Mouse (Mus musculus) intestine, embryonic 14.5 days (tissue): ENCODE measurements around the gene Apobec3. TPM values are rescaled to one million over a fixed set of nuclear protein-coding genes. Genes with fewer than 3 reads are reported as not detected.

Experiments
- ATAC-seq: fragments of 200-750 bp; cut with Nextera tagmentation; replicated peaks from 2 replicates; pipeline ENCODE4 v1.8.0; 2017; ENCODE audit warnings: low read depth, moderate number of reproducible peaks, moderate TSS enrichment, moderate library complexity; ENCODE audit not compliant: low FRiP score, low TSS enrichment
- DNase-seq: peaks from one replicate; pipeline ENCODE4 v3.0.0-alpha.2; 2018; ENCODE audit warnings: low spot score
- H3K27ac ChIP-seq: fragments of 300-500 bp; sonication (generic); 2 replicates; pipeline ENCODE4 v1.5.1; 2014; ENCODE audit warnings: low read depth, mild to moderate bottlenecking, control low read depth
- H3K27me3 ChIP-seq: fragments of 300-500 bp; sonication (generic); replicated peaks from 2 replicates; pipeline ENCODE4 v1.6.1; 2014; ENCODE audit warnings: low read length, control low read depth; ENCODE audit not compliant: control insufficient read depth, insufficient read depth
- H3K36me3 ChIP-seq: fragments of 300-500 bp; sonication (generic); 2 replicates; pipeline ENCODE4 v1.6.1; 2014; ENCODE audit warnings: low read length, control low read depth; ENCODE audit not compliant: control insufficient read depth, insufficient read depth
- H3K4me1 ChIP-seq: fragments of 300-500 bp; sonication (generic); replicated peaks from 2 replicates; pipeline ENCODE4 v1.6.1; 2014; ENCODE audit warnings: low read length, control low read depth, mixed read lengths; ENCODE audit not compliant: control insufficient read depth, insufficient read depth
- H3K4me2 ChIP-seq: fragments of 300-500 bp; sonication (generic); 2 replicates; pipeline ENCODE4 v1.6.1; 2014; ENCODE audit warnings: low read length
- H3K4me3 ChIP-seq: fragments of 300-500 bp; sonication (generic); 2 replicates; pipeline ENCODE4 v1.5.1; 2014; ENCODE audit warnings: low read depth, low read length, control low read depth, mixed read lengths
- H3K9ac ChIP-seq: fragments of 300-500 bp; sonication (generic); 2 replicates; pipeline ENCODE4 v1.6.1; 2014; ENCODE audit warnings: mild to moderate bottlenecking, low read length
- H3K9me3 ChIP-seq: fragments of 300-500 bp; sonication (generic); 2 replicates; pipeline ENCODE4 v1.6.1; 2016; ENCODE audit warnings: low read length, control low read depth; ENCODE audit not compliant: control insufficient read depth
- WGBS: fragments of 180-500 bp; shearing (Covaris S2); extraction: QIAGEN DNeasy Blood & Tissue Kit; methylation state at CpG from one replicate; pipeline ENCODE4 v1.1.7; 2014; 5-methylcytosine and 5-hydroxymethylcytosine counted together
- polyA plus RNA-seq: library from polyadenylated mRNA; unstranded; fragments of >200 nt; fragmentation: Nextera tagmentation; extraction: Ambion mirVana; gene quantifications from 2 replicates; pipeline ENCODE4 v1.2.1, GENCODE M21; 2014

The Apobec3 gene
- polyA plus RNA-seq, 1 experiment from 2014 or later = 11.3 TPM

DNA sequence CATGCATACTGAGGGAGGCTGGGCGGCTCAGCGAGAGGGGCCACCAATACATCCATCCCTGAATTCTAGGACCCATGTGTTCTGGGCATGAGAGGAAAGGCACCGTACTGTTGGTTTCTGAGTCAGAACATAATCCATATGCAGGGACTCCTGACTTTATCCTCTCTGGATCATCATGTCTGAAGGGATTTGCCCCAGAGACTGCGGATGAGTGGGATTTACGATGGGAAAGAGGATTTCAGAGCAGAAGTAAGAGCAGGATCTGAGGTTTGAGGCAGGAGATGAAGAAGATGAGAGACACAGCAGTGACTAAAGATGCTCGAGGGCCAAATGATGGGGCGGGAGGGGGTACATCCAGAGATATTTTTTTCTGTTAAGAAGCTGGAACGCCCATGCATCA, 17.9 kb upstream of the Apobec3 start:
- no peak for DNase-seq
- no peak overlapping the region for H3K4me3 ChIP-seq
- H3K36me3 ChIP-seq = no peaks in the 10 kb centered on the region
- no peak overlapping the region for H3K27ac ChIP-seq
- 0 out of 2 replicates have a peak, but pooled peaks cover 5% of the 10 kb centered on the region for H3K9me3 ChIP-seq
- no peak overlapping the region for H3K4me2 ChIP-seq
- H3K9ac ChIP-seq = no peak overlapping the region
- peaks cover 2% of the 10 kb centered on the region; the same call in 1 of the 2 replicates for H3K4me1 ChIP-seq
- no peak for ATAC-seq
- WGBS = 88% methylated on average over 8 of the region's 8 CpGs
- H3K27me3 ChIP-seq = no peaks in the 10 kb centered on the region

DNA sequence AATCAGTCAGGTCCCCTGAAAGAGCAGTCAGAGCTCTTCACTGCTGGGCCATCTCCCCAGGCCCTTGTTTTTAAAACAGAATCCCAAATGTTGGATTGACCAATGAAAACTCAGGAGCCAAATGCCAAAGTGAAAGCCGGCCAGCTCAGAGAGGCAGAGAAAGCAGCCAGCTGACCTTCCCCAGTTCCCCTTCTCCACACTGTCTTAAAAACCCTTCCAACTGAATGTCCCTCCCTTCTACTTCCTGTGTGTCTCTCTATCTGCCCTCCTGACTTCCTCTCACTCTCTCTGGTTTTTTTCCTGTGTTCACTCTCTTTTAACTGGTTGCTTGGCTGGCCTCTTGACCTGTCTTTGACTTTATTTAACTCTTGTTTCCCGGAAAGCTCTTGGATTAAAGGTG, 17.5 kb upstream of the Apobec3 start:
- H3K27ac ChIP-seq = no peak overlapping the region
- WGBS = 55% methylated on average over 2 of the region's 2 CpGs
- H3K4me3 ChIP-seq = no peak overlapping the region
- no peak overlapping the region for H3K4me2 ChIP-seq
- H3K36me3 ChIP-seq = no peaks in the 10 kb centered on the region
- no peak for DNase-seq
- no peak for ATAC-seq
- peaks cover 6% of the 10 kb centered on the region; the same call in 1 of the 2 replicates for H3K4me1 ChIP-seq
- H3K27me3 ChIP-seq = no peaks in the 10 kb centered on the region
- 0 out of 2 replicates have a peak, but pooled peaks cover 5% of the 10 kb centered on the region for H3K9me3 ChIP-seq
- H3K9ac ChIP-seq = no peak overlapping the region

DNA sequence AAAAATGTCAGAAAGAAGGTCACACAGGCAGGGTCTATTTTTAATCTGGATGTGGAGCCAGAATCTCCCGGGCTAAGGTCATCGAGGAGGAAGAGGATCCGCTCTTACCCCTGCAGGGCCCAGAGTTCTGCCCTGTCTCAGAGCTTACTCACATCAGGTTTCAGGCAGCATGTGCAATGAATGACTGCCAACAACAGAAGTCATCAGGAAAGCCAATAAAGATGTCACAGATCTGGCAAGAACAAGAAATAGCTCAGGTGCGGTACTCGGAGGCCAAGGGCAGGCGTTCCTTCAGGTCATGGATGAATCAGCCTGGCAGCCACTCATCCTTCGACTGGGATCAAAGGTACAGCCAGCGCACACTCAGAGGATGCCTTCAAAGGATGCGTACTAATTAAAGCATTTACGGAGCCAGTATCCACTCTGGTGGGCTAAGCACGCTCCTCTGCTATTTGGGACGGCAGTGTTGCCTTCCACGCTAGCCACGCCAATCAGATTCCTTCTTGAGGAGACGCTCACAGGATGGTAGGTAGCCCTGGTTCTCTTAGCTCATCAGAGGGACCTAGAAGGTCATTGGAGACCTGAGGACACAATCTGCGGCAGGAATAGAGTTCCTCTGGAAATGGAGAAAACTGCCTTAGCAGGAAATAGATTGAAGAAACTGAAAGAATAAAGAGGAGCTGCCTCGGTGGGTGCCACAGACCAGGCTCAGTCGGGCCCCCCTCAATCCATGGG, 16.0 kb upstream of the Apobec3 start:
- Histone ChIP-seq H3K27me3 (no peaks in the 10 kb centered on the region), H3K27ac (no peak overlapping the region), H3K4me3 (no peak overlapping the region), H3K36me3 (no peaks in the 10 kb centered on the region), H3K4me2 (no peak overlapping the region), H3K9ac (no peak overlapping the region), H3K9me3 (no peaks in the 10 kb centered on the region), H3K4me1 (peaks cover 15% of the 10 kb centered on the region; the same call in 1 of the 2 replicates)
- ATAC-seq (no peak), DNase-seq (no peak)
- WGBS = 82% methylated on average over 18 of the region's 18 CpGs

DNA sequence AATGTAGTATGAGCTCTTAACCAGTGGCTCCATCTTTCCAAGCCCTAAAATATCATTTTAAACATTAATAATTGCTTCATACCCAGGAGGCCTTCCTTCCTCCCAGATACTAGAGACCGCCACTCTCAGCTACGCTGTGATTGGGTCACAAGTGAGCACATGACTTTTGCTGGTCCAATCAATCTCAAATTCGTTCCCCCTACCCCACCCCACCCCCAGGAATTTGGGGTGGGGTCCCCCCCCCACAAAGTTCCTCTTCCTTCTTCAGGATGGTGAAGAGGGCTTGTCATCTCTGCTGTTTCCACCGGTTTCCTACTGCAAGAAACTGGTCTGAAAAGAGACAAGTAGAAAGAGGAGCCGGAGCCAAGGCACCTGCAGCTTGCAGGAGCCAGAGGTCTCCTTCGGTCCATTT, 12.7 kb upstream of the Apobec3 start:
- H3K27ac ChIP-seq = peak overlapping the region; percentile 69
- H3K9ac ChIP-seq = no peak overlapping the region
- peak overlapping the region; percentile 24; the same call in 1 of the 2 replicates for H3K4me2 ChIP-seq
- H3K4me1 ChIP-seq = peaks cover 19% of the 10 kb centered on the region; the same call in 1 of the 2 replicates
- H3K4me3 ChIP-seq = no peak overlapping the region
- DNase-seq = no peak
- WGBS = 69% methylated on average over 6 of the region's 6 CpGs
- ATAC-seq = 0 out of 2 replicates have a peak, but pooled peaks have one; percentile 32
- H3K9me3 ChIP-seq = no peaks in the 10 kb centered on the region
- no peaks in the 10 kb centered on the region for H3K36me3 ChIP-seq
- H3K27me3 ChIP-seq = 0 out of 2 replicates have a peak, but pooled peaks cover 3% of the 10 kb centered on the region

DNA sequence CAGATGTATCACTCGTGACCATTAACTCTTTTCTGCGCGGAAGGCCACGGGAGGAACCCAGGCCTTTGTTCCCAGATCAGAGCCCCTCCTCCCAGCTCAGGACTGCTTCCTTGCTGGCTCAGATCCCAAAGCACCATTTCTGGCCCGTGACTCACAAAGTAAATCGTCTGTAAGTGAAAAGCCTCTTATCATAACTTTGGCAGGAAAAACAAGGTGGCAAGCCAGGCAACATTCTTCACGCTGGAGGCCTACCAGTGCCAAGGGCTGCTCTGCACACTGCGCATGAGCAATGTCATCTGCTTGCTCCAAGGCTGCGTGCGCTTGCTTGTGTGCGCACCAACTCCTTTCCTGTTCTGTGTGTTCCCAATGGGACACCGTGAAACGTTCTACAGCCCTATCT, 12.1 kb upstream of the Apobec3 start:
- peak overlapping the region; percentile 69 for H3K27ac ChIP-seq
- ATAC-seq (peak; percentile 48; the same call in 1 of the 2 replicates), DNase-seq (no peak)
- H3K36me3 ChIP-seq = no peaks in the 10 kb centered on the region
- H3K9me3 ChIP-seq = no peaks in the 10 kb centered on the region
- no peak overlapping the region for H3K9ac ChIP-seq
- WGBS = 35% methylated on average over 13 of the region's 13 CpGs
- peak overlapping the region; percentile 24; the same call in 1 of the 2 replicates for H3K4me2 ChIP-seq
- peaks cover 19% of the 10 kb centered on the region; the same call in 1 of the 2 replicates for H3K4me1 ChIP-seq
- H3K27me3 ChIP-seq = 0 out of 2 replicates have a peak, but pooled peaks cover 3% of the 10 kb centered on the region
- H3K4me3 ChIP-seq = no peak overlapping the region

DNA sequence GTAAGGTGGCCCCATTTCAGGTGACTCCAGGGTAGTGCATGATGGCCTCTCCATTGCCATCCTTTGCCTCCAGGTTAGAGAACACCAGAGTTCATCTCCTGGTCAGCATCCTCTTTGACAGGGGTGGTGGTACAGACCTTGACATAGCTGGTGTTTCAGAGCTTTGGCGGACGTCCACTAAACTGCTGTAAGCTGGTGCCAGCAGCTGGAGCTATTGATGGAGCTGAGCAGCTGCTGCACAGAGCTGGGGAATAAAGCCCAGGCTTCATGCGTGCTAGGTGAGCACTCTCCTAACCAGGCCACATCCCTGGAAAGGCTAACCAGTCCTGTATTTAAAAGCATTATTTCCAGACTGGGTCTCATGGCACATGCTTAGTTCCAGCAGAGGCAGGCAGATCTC, 11.0 kb upstream of the Apobec3 start:
- ATAC-seq (no peak), DNase-seq (no peak)
- no peak overlapping the region for H3K27ac ChIP-seq
- no peaks in the 10 kb centered on the region for H3K36me3 ChIP-seq
- no peak overlapping the region for H3K9ac ChIP-seq
- no peaks in the 10 kb centered on the region for H3K9me3 ChIP-seq
- H3K4me3 ChIP-seq = no peak overlapping the region
- H3K4me2 ChIP-seq = no peak overlapping the region
- peaks cover 19% of the 10 kb centered on the region; the same call in 1 of the 2 replicates for H3K4me1 ChIP-seq
- H3K27me3 ChIP-seq = 0 out of 2 replicates have a peak, but pooled peaks cover 3% of the 10 kb centered on the region
- 80% methylated on average over 3 of the region's 3 CpGs for WGBS

DNA sequence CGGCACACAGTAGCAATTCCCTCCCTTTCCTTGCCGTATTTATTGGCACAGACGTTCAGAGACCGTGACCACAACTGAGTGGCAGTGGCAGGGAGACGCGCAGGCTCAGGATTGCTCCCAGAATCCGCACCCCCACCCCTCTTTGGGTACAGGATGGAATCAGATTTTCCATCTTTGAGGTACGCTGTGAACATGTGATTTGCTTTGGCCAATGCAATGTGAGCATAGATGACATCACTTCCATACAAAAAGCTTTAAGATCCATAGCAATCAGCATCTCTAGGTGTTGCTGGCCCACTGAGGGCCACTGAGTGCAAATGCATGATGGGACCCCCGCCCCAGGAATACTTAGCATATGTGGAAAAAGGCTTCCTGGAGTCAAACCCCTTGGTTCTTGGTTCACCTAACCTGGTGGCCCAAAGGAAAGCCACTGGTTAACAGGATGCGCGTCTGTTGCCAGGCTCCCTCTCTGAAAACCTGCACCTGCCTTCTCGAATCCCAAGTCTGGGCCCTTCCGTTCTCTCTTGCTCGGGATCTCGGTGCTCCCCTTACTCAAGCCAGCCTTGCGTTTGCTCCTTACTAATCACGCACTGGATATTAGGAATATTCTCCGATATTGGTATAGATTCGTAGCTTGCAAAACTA, 8.7 kb upstream of the Apobec3 start:
- H3K9me3 ChIP-seq = no peaks in the 10 kb centered on the region
- no peak for ATAC-seq
- H3K4me1 ChIP-seq = peaks cover 19% of the 10 kb centered on the region; the same call in 1 of the 2 replicates
- DNase-seq = no peak
- H3K9ac ChIP-seq = no peak overlapping the region
- peak overlapping the region; percentile 59 for H3K4me2 ChIP-seq
- H3K4me3 ChIP-seq = peak overlapping the region; percentile 41
- WGBS = 26% methylated on average over 19 of the region's 19 CpGs
- H3K27me3 ChIP-seq = 0 out of 2 replicates have a peak, but pooled peaks cover 3% of the 10 kb centered on the region
- H3K27ac ChIP-seq = no peak overlapping the region
- H3K36me3 ChIP-seq = no peaks in the 10 kb centered on the region

DNA sequence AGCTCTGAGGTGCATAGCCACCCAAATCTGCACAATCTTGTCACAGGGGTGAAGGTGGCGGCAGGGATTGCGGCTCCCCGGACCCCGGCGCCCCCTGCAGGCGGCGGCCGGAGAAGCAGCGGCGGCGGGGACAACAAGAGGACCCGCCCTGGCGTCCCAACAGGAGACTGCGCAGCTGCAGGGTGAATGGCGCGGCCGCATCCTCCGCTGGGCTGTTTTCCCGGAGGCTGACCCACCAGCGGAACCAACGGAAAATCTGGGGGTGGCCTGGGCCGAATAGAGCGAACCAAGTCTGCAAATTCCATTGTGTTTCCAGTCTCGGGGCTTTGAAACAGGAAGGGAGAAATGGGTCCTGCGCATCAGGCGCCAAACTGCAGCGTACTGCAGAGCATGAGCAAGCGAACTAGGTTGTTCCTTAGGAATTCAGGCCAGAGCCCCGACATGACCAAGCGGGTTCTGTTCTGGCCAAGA, 8.1 kb upstream of the Apobec3 start:
- peak overlapping the region; percentile 41 for H3K4me3 ChIP-seq
- under 1% methylated on average over 30 of the region's 30 CpGs for WGBS
- peak overlapping the region; percentile 43; the same call in 1 of the 2 replicates for H3K9ac ChIP-seq
- 0 out of 2 replicates have a peak, but pooled peaks cover 3% of the 10 kb centered on the region for H3K27me3 ChIP-seq
- no peaks in the 10 kb centered on the region for H3K36me3 ChIP-seq
- peak overlapping the region; percentile 67; the same call in 1 of the 2 replicates for H3K27ac ChIP-seq
- peaks cover 19% of the 10 kb centered on the region; the same call in 1 of the 2 replicates for H3K4me1 ChIP-seq
- DNase-seq (peak; percentile 97), ATAC-seq (peak; percentile 85)
- no peaks in the 10 kb centered on the region for H3K9me3 ChIP-seq
- peak overlapping the region; percentile 59 for H3K4me2 ChIP-seq
